Mouse (Mus musculus) heart, embryonic 14.5 days (tissue): ENCODE measurements around the gene Gm20458. TPM values are rescaled to one million over a fixed set of nuclear protein-coding genes. Genes with fewer than 3 reads are reported as not detected.

Experiments used
- ATAC-seq: fragments of 200-750 bp; cut with Nextera tagmentation; 2 replicates; pipeline ENCODE4 v1.8.0; 2017; ENCODE audit warnings: low read depth, moderate TSS enrichment; ENCODE audit not compliant: insufficient number of reproducible peaks, insufficient read depth, low FRiP score
- H3K27ac ChIP-seq, 2 experiments: fragments of 200-500 bp in 1 of 2; fragments of 300-500 bp in 1 of 2; sonication (generic) in 1 of 2; replicated peaks in 1 of 2; 2 replicates each; pipeline ENCODE4 v1.5.1; 2012 to 2014; ENCODE audit warnings: low read depth in 2 of 2, low read length in 2 of 2, control low read depth in 1 of 2, mild to moderate bottlenecking in 1 of 2, mixed read lengths in 1 of 2; ENCODE audit not compliant: control insufficient read depth in 1 of 2, insufficient read depth in 1 of 2
- H3K27me3 ChIP-seq: fragments of 300-500 bp; sonication (generic); 2 replicates; pipeline ENCODE4 v1.6.1; 2014; ENCODE audit warnings: mild to moderate bottlenecking, low read length, control low read depth; ENCODE audit not compliant: control insufficient read depth, insufficient read depth
- H3K36me3 ChIP-seq: fragments of 300-500 bp; sonication (generic); 2 replicates; pipeline ENCODE4 v1.6.1; 2014; ENCODE audit warnings: mild to moderate bottlenecking, control low read depth, low read length, mixed read lengths; ENCODE audit not compliant: control insufficient read depth, insufficient read depth
- H3K4me1 ChIP-seq, 2 experiments: fragments of 200-500 bp in 1 of 2; fragments of 300-500 bp in 1 of 2; sonication (generic) in 1 of 2; 2 replicates each; pipeline ENCODE4 v1.6.1; 2012 to 2014; ENCODE audit warnings: low read length in 2 of 2, control low read depth in 1 of 2, mixed read lengths in 1 of 2; ENCODE audit not compliant: control insufficient read depth in 2 of 2, insufficient read depth in 2 of 2
- H3K4me2 ChIP-seq: fragments of 300-500 bp; sonication (generic); 2 replicates; pipeline ENCODE4 v1.6.1; 2014; ENCODE audit warnings: mild to moderate bottlenecking, low read length
- H3K4me3 ChIP-seq, 2 experiments: fragments of 200-500 bp in 1 of 2; fragments of 300-500 bp in 1 of 2; sonication (generic) in 1 of 2; 2 replicates each; pipeline ENCODE4 v1.5.1; 2012 to 2014; ENCODE audit warnings: low read length in 2 of 2, mild to moderate bottlenecking in 2 of 2, control low read depth in 1 of 2, low read depth in 1 of 2, moderate library complexity in 1 of 2; ENCODE audit not compliant: control insufficient read depth in 1 of 2, insufficient read depth in 1 of 2
- H3K9ac ChIP-seq: fragments of 300-500 bp; sonication (generic); 2 replicates; pipeline ENCODE4 v1.6.1; 2014; ENCODE audit warnings: mild to moderate bottlenecking, low read length
- H3K9me3 ChIP-seq: fragments of 300-500 bp; sonication (generic); 2 replicates; pipeline ENCODE4 v1.6.1; 2016; ENCODE audit warnings: low read length, control low read depth; ENCODE audit not compliant: control insufficient read depth
- WGBS: fragments of 180-500 bp; shearing (Covaris S2); extraction: QIAGEN DNeasy Blood & Tissue Kit; methylation state at CpG from one replicate; pipeline ENCODE4 v1.1.7; 2014; 5-methylcytosine and 5-hydroxymethylcytosine counted together
- polyA plus RNA-seq: library from polyadenylated mRNA; unstranded; fragments of >200 nt; fragmentation: Nextera tagmentation; extraction: Ambion mirVana; gene quantifications from 2 replicates; pipeline ENCODE4 v1.2.1, GENCODE M21; 2014

Gm20458 gene
- polyA plus RNA-seq, 1 experiment from 2014 or later, result 16.3 TPM

DNA sequence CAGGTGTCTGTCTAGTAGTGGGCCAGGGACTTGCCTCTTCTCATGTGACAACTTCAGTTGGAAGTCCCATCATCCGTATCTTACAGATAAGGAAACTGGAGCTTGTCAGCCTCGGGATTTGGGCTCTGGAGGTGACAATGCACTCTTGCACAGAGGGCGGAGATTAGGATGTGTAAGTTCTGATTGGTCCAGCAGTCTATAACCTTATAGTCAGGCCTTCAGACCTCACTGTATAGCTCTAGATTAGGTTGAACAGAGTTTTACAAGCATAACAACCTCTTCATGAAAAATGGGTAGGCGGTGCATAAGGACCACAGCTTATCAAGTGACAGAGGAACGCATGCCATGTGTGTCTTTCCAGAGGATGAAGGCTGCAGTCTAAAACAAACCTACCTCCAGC lies 6.0 kb downstream of the Gm20458 start:
- Histone ChIP-seq H3K4me2 (no peak overlapping the region), H3K4me3 (no peak overlapping the region), H3K27me3 (no peaks in the 10 kb centered on the region), H3K27ac (no peak overlapping the region), H3K4me1 (peaks cover 0 to 3% of the 10 kb centered on the region in 2 experiments; a peak in 3 of 4 replicates), H3K9ac (no peak overlapping the region), H3K9me3 (no peaks in the 10 kb centered on the region), H3K36me3 (peaks cover 55% of the 10 kb centered on the region)
- ATAC-seq, result no peak
- WGBS, result 53% methylated on average over 5 of the region's 5 CpGs

DNA sequence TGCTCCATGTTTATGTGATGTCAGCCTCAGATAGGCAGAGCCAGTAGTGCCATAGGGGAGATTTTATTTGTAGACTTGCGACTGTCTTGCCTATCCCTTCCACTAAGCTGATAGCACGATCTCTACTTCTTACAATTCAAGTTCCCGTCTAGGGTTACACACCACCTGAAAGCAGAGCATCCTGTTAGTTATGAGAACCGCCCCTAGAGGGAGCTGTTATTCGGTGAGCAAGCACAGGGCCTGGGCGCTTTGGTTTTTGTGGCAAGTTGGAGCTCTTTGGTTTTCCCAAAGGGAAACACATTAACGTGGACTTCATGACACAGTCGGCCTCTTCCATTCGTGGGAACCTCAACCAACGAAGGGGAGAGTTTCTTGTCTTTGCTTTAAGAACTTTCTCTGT lies 9.5 kb downstream of the Gm20458 start:
- Histone ChIP-seq H3K27ac (no peak overlapping the region), H3K4me3 (no peak overlapping the region), H3K27me3 (no peaks in the 10 kb centered on the region), H3K9me3 (no peaks in the 10 kb centered on the region), H3K9ac (no peak overlapping the region), H3K36me3 (peaks cover 37% of the 10 kb centered on the region), H3K4me1 (no peaks in the 10 kb centered on the region), H3K4me2 (no peak overlapping the region)
- WGBS, result 32% methylated on average over 10 of the region's 10 CpGs
- no peak for ATAC-seq

DNA sequence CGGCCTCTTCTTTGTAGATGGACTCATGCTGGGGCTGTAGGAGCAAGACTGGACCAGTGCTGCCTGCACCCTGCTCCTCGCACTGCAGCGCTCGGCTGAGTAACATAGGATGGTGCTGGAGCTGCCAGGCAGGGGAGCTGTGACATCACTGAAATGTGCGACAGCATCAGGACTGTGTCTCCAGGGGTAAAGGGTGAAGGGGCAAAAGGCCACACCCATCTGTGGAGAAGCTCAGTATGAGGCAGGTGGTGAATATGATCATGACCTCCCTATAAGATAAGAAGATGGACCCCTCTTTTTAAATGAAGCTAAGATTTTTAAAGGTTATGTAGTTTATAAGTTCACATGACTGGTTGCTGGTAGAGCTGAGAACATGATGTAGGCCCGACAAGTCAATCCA lies 12.9 kb downstream of the Gm20458 start, which contains the start of gene Trp53tg5:
TSS of gene Trp53tg5 (minus strand) at position 101 of the 400 bp plus-strand sequence.
- 76% methylated on average over 6 of the region's 6 CpGs for WGBS
- Histone ChIP-seq H3K4me2 (no peak within 1 kb of the TSS), H3K9me3 (no peaks in the 10 kb centered on the region), H3K9ac (no peak within 1 kb of the TSS), H3K27me3 (no peaks in the 10 kb centered on the region), H3K27ac (no peak within 1 kb of the TSS), H3K36me3 (peaks cover 13% of the 10 kb centered on the region; the same call in 1 of the 2 replicates), H3K4me3 (no peak within 1 kb of the TSS), H3K4me1 (no peaks in the 10 kb centered on the region)
- ATAC-seq, result no peak

DNA sequence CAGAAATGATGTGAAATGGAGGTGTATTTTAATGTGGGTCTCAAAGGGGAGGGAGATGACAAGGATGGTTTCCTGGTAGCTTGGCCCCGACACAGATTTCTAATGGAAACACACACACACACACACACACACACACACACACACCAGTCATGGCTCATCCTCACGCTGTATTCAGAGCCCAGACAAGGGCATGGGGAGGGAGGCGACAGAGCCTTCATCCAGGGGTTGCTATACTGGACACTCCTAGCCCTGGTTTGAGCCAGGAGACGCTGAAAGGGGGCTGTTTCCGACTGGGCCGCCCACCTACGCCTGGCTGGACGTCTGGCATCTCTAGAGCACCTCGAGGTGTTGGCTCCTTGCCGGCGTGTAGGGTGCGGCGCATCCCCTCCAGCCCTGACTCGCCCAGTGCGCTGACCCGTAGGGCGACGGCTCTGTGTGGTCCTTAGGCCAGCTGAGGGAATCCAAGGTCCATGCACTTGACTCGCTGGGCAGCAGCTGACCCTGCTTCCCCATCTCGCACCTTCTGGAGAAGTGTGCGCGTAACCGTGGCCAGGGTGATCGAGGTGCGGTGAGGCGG lies 25.0 kb downstream of the Gm20458 start, which contains the start of gene Dbndd2:
TSS of gene Dbndd2 (plus strand) at position 426 of the 577 bp plus-strand sequence.
- Histone ChIP-seq H3K9ac (peak within 1 kb of the TSS; percentile 83), H3K36me3 (peaks cover 23% of the 10 kb centered on the region), H3K4me3 (peak within 1 kb of the TSS; percentile 79 to 88), H3K9me3 (no peaks in the 10 kb centered on the region), H3K4me1 (peaks cover 7 to 12% of the 10 kb centered on the region in 2 experiments), H3K4me2 (peak within 1 kb of the TSS; percentile 97), H3K27me3 (no peaks in the 10 kb centered on the region), H3K27ac (peak within 1 kb of the TSS; percentile 17 to 59; a peak in 3 of 4 replicates)
- 3% methylated on average over 25 of the region's 26 CpGs for WGBS
- ATAC-seq, result no peak; the same call in 1 of the 2 replicates

DNA sequence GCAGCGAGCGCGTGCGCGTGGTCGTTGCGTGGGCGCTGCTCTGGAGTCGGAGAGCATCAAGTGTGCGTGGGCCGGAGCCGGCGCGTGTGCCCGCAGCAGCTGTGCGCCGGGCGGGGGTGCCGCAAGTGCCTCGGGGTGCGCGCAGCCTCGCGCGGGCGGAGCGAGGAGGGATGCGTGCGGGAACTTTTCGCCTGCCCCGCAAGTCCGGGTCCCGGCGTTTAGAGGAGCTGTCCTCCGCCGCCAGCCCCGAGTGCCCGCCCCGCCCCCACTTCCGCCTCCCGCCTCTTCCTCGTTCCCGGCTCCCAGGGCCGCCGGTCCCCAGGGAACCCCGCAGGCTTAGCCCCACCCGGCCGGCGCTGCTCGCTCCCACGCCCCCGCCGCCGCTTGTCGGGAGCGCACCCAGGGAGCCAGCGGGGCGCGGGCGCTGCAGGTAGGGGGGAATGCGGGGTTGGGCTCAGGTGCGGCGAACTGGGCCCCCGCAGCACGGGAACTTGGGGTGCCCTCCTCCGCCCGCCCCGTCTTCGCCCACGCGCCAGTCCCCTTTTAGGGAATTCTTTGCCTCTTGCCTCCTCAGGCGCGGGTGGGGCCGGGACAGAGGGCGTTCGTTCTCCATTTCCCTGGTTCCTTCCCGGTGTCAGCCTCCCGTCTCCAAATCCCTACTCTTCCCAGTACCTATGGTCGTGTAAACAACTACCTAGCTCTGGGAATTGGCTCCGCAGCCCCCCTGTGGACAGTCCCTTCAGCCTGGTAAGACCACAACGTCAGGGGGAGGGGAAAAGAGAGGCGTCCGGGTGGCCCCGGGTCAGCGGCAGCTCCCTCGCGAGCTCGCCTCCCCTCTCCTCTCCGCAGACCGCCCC lies 25.7 kb downstream of the Gm20458 start:
- WGBS, result under 1% methylated on average over 81 of the region's 90 CpGs
- ATAC-seq, result peak; percentile 51
- peak overlapping the region; percentile 83 for H3K9ac ChIP-seq
- peaks cover 7 to 12% of the 10 kb centered on the region in 2 experiments for H3K4me1 ChIP-seq
- H3K27me3 ChIP-seq, result no peaks in the 10 kb centered on the region
- H3K27ac ChIP-seq, result peak overlapping the region; percentile 17 to 59; a peak in 3 of 4 replicates
- peaks cover 25% of the 10 kb centered on the region for H3K36me3 ChIP-seq
- H3K4me3 ChIP-seq, result peak overlapping the region; percentile 79 to 88
- no peaks in the 10 kb centered on the region for H3K9me3 ChIP-seq
- peak overlapping the region; percentile 97 for H3K4me2 ChIP-seq

DNA sequence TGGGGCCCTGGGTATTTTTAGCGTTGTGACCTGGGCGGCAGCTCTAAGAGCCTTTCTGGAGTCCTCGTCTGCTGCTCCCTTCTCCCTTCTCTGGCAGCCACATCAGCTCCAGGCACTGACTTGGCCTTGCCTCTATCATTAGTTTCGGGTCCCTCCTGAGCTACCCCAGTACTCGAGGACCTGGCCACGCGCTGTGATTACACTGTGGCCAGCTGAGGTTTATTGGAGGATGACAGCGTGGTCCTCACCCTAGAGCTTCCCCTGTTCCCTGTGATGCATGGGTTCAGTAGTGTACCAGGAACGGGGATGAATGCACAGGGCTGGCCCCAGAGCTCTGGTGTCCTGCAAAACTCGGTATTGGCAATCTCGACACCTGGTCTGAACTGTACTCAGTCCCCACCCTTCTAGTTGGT lies 26.4 kb downstream of the Gm20458 start:
- H3K27ac ChIP-seq, result peak overlapping the region; percentile 15 to 59; a peak in 2 of 4 replicates
- H3K27me3 ChIP-seq, result no peaks in the 10 kb centered on the region
- H3K4me1 ChIP-seq, result peaks cover 7 to 12% of the 10 kb centered on the region in 2 experiments
- peaks cover 25% of the 10 kb centered on the region for H3K36me3 ChIP-seq
- H3K4me2 ChIP-seq, result peak overlapping the region; percentile 97
- no peak for ATAC-seq
- H3K9me3 ChIP-seq, result no peaks in the 10 kb centered on the region
- 5% methylated on average over 11 of the region's 11 CpGs for WGBS
- peak overlapping the region; percentile 79 to 88 for H3K4me3 ChIP-seq
- peak overlapping the region; percentile 83 for H3K9ac ChIP-seq

DNA sequence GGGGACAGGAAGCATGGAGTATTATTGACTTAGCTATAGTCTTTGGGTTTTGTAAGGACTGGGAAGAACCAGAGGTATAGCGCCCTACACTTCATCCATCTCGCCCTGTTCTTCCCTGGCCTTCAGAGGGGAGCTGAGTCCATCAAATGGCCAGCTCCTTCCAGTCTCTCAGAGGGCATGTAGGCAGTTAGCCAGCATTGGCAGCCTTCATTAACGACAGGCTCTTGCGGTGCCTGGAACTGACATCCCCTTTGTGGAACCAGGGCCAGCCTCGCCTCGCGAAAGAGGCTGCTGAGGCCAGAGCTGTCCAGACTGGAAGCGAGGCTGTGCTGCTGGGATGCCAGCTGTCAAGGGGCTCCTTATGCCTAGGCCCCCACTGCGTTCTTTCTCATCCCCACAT lies 27.0 kb downstream of the Gm20458 start:
- H3K36me3 ChIP-seq, result peaks cover 25% of the 10 kb centered on the region
- WGBS, result 68% methylated on average over 9 of the region's 9 CpGs
- H3K9ac ChIP-seq, result no peak overlapping the region
- no peak for ATAC-seq
- peak overlapping the region; percentile 97 for H3K4me2 ChIP-seq
- H3K27me3 ChIP-seq, result no peaks in the 10 kb centered on the region
- no peak overlapping the region for H3K4me3 ChIP-seq
- no peak overlapping the region for H3K27ac ChIP-seq
- H3K9me3 ChIP-seq, result no peaks in the 10 kb centered on the region
- peaks cover 7 to 12% of the 10 kb centered on the region in 2 experiments for H3K4me1 ChIP-seq
